Mouse (Mus musculus): Measurements from ENCODE around the gene Tbl3. TPM values are rescaled to one million over a fixed set of nuclear protein-coding genes. Genes with fewer than 3 reads are reported as not detected.

Tbl3 gene
- polyA plus RNA-seq, 2 experiments = 62.1 to 62.8 TPM

GRCm38 (mm10) chr17:24727618-24728017 is 20.2 kb upstream of the Tbl3 start, which contains the start of gene Rpl3l:
Gene Rpl3l (plus strand): TSS chr17:24727820.
- DNase-seq (ENCODE audit: low spot score) (no peak), ATAC-seq (ENCODE audit: low FRiP score, low read depth) (no peak)
- Histone ChIP-seq H3K27me3 (ENCODE audit: control insufficient read depth, insufficient read depth, low read length) (no peaks in the 10 kb centered on the region), H3K27ac (replicated peaks; ENCODE audit: low read depth, low read length) (no peak within 1 kb of the TSS), H3K4me3 (replicated peaks; ENCODE audit: low read length) (no peak within 1 kb of the TSS), H3K9me3 (ENCODE audit: control insufficient read depth, low read length) (no peaks in the 10 kb centered on the region), H3K4me1 (ENCODE audit: control insufficient read depth, insufficient read depth, low read length) (peaks cover 6% of the 10 kb centered on the region), H3K4me2 (replicated peaks; ENCODE audit: low read depth, low read length, severe bottlenecking) (no peak within 1 kb of the TSS), H3K36me3 (ENCODE audit: control insufficient read depth, insufficient read depth, low read length) (peaks cover under 1% of the 10 kb centered on the region; the same call in 1 of the 2 replicates), H3K9ac (ENCODE audit: low read depth, low read length, severe bottlenecking) (no peak within 1 kb of the TSS)
- WGBS = 61% methylated on average over 2 of the region's 2 CpGs
- TF ChIP-seq POLR2A (IDR thresholded peaks at IDR 0.05; ENCODE audit: borderline replicate concordance, extremely low read depth, insufficient read depth, insufficient read length) = no peak

GRCm38 (mm10) chr17:24725637-24726390 is 18.4 kb upstream of the Tbl3 start:
- Histone ChIP-seq H3K4me3 (replicated peaks; ENCODE audit: low read length) (no peak overlapping the region), H3K4me2 (replicated peaks; ENCODE audit: low read depth, low read length, severe bottlenecking) (no peak overlapping the region), H3K27me3 (ENCODE audit: control insufficient read depth, insufficient read depth, low read length) (no peaks in the 10 kb centered on the region), H3K9me3 (ENCODE audit: control insufficient read depth, low read length) (no peaks in the 10 kb centered on the region), H3K4me1 (ENCODE audit: control insufficient read depth, insufficient read depth, low read length) (peaks cover 17% of the 10 kb centered on the region), H3K27ac (replicated peaks; ENCODE audit: low read depth, low read length) (no peak overlapping the region), H3K9ac (ENCODE audit: low read depth, low read length, severe bottlenecking) (no peak overlapping the region), H3K36me3 (ENCODE audit: control insufficient read depth, insufficient read depth, low read length) (peaks cover 17% of the 10 kb centered on the region)
- TF ChIP-seq POLR2A (IDR thresholded peaks at IDR 0.05; ENCODE audit: borderline replicate concordance, extremely low read depth, insufficient read depth, insufficient read length) = no peak
- 75% methylated on average over 3 of the region's 3 CpGs for WGBS
- DNase-seq (ENCODE audit: low spot score) (no peak), ATAC-seq (ENCODE audit: low FRiP score, low read depth) (no peak)

- Histone ChIP-seq H3K27me3 (ENCODE audit: control insufficient read depth, insufficient read depth, low read length) (no peaks in the 10 kb centered on the region), H3K4me1 (ENCODE audit: control insufficient read depth, insufficient read depth, low read length) (peaks cover 17% of the 10 kb centered on the region), H3K27ac (replicated peaks; ENCODE audit: low read depth, low read length) (peak within 1 kb of the TSS; percentile 61), H3K36me3 (ENCODE audit: control insufficient read depth, insufficient read depth, low read length) (peaks cover 17% of the 10 kb centered on the region), H3K4me2 (replicated peaks; ENCODE audit: low read depth, low read length, severe bottlenecking) (peak within 1 kb of the TSS; percentile 79), H3K4me3 (replicated peaks; ENCODE audit: low read length) (peak within 1 kb of the TSS; percentile 81), H3K9me3 (ENCODE audit: control insufficient read depth, low read length) (no peaks in the 10 kb centered on the region), H3K9ac (ENCODE audit: low read depth, low read length, severe bottlenecking) (peak within 1 kb of the TSS; percentile 85)
- DNase-seq (ENCODE audit: low spot score) = peak; percentile 97
- ATAC-seq (ENCODE audit: low FRiP score, low read depth) = peak; percentile 56
- 0% methylated on average over 28 of the region's 30 CpGs for WGBS
- peak; percentile 62; the same call in 1 of the 2 replicates for TF ChIP-seq POLR2A (IDR thresholded peaks at IDR 0.05; ENCODE audit: borderline replicate concordance, extremely low read depth, insufficient read depth, insufficient read length)
Measured at GRCm38 (mm10) chr17:24724184-24724583, 16.7 kb upstream of the Tbl3 start, which contains the start of gene Ndufb10. Gene Ndufb10 (minus strand): TSS chr17:24724478.

GRCm38 (mm10) chr17:24723881-24724180 is 16.4 kb upstream of the Tbl3 start:
- WGBS = 1% methylated on average over 15 of the region's 15 CpGs

GRCm38 (mm10) chr17:24723122-24723880 is 15.8 kb upstream of the Tbl3 start:
- no peak for TF ChIP-seq POLR2A (IDR thresholded peaks at IDR 0.05; ENCODE audit: borderline replicate concordance, extremely low read depth, insufficient read depth, insufficient read length)
- no peak for ATAC-seq (ENCODE audit: low FRiP score, low read depth)

More at GRCm38 (mm10) chr17:24723881-24724180, 16.4 kb upstream of the Tbl3 start:
- Histone ChIP-seq H3K27me3 (ENCODE audit: control insufficient read depth, insufficient read depth, low read length) (no peaks in the 10 kb centered on the region), H3K27ac (replicated peaks; ENCODE audit: low read depth, low read length) (peak overlapping the region; percentile 61; the same call in 1 of the 2 replicates), H3K36me3 (ENCODE audit: control insufficient read depth, insufficient read depth, low read length) (peaks cover 17% of the 10 kb centered on the region), H3K4me2 (replicated peaks; ENCODE audit: low read depth, low read length, severe bottlenecking) (peak overlapping the region; percentile 79), H3K9ac (ENCODE audit: low read depth, low read length, severe bottlenecking) (peak overlapping the region; percentile 85), H3K4me3 (replicated peaks; ENCODE audit: low read length) (peak overlapping the region; percentile 81), H3K9me3 (ENCODE audit: control insufficient read depth, low read length) (no peaks in the 10 kb centered on the region), H3K4me1 (ENCODE audit: control insufficient read depth, insufficient read depth, low read length) (peaks cover 19% of the 10 kb centered on the region)
- no peak for ATAC-seq (ENCODE audit: low FRiP score, low read depth)
- TF ChIP-seq POLR2A (IDR thresholded peaks at IDR 0.05; ENCODE audit: borderline replicate concordance, extremely low read depth, insufficient read depth, insufficient read length) = no peak
- DNase-seq (ENCODE audit: low spot score) = no peak

More at GRCm38 (mm10) chr17:24723122-24723880, 15.8 kb upstream of the Tbl3 start:
- Histone ChIP-seq H3K27ac (replicated peaks; ENCODE audit: low read depth, low read length) (0 out of 2 replicates have a peak overlapping the region, but pooled peaks have one; percentile 61), H3K27me3 (ENCODE audit: control insufficient read depth, insufficient read depth, low read length) (no peaks in the 10 kb centered on the region), H3K4me3 (replicated peaks; ENCODE audit: low read length) (peak overlapping the region; percentile 81), H3K36me3 (ENCODE audit: control insufficient read depth, insufficient read depth, low read length) (peaks cover 22% of the 10 kb centered on the region), H3K4me2 (replicated peaks; ENCODE audit: low read depth, low read length, severe bottlenecking) (peak overlapping the region; percentile 79), H3K4me1 (ENCODE audit: control insufficient read depth, insufficient read depth, low read length) (peaks cover 21% of the 10 kb centered on the region), H3K9ac (ENCODE audit: low read depth, low read length, severe bottlenecking) (peak overlapping the region; percentile 85), H3K9me3 (ENCODE audit: control insufficient read depth, low read length) (no peaks in the 10 kb centered on the region)
- DNase-seq (ENCODE audit: low spot score) = no peak
- WGBS = 2% methylated on average over 12 of the region's 12 CpGs

Measured in limb, embryonic 14.5 days (tissue).